Mouse (Mus musculus) hindbrain, embryonic 11.5 days (tissue): ENCODE measurements at regions not wholly inside any gene's neighbourhood (a gene's known extent, or its start where the extent isn't known, plus 50 kb on each side); places are given as distances from the start of the nearest gene placed in this dataset.

Experiments
- ATAC-seq: fragments of 200-750 bp; cut with Nextera tagmentation; 2 replicates; pipeline ENCODE4 v1.8.0; 2017; ENCODE audit warnings: mild to moderate bottlenecking, moderate TSS enrichment, moderate library complexity; ENCODE audit not compliant: low FRiP score
- DNase-seq: peaks from one replicate; pipeline ENCODE4 v3.0.0-alpha.2; 2015; ENCODE audit warnings: low spot score
- H3K27ac ChIP-seq: fragments of 300-500 bp; sonication (generic); 2 replicates; pipeline ENCODE4 v1.5.1; 2014; ENCODE audit warnings: mild to moderate bottlenecking, low read depth, low read length
- H3K27me3 ChIP-seq: fragments of 300-500 bp; sonication (generic); 2 replicates; pipeline ENCODE4 v1.6.1; 2014; ENCODE audit warnings: mild to moderate bottlenecking, low read length, moderate library complexity, mixed read lengths; ENCODE audit not compliant: control insufficient read depth, insufficient read depth
- H3K36me3 ChIP-seq: fragments of 300-500 bp; sonication (generic); 2 replicates; pipeline ENCODE4 v1.6.1; 2014; ENCODE audit warnings: mild to moderate bottlenecking, low read length, moderate library complexity, mixed read lengths; ENCODE audit not compliant: control insufficient read depth, insufficient read depth
- H3K4me1 ChIP-seq: fragments of 300-500 bp; sonication (generic); replicated peaks from 2 replicates; pipeline ENCODE4 v1.6.1; 2014; ENCODE audit warnings: low read length, mixed read lengths; ENCODE audit not compliant: control insufficient read depth, insufficient read depth
- H3K4me2 ChIP-seq: fragments of 300-500 bp; sonication (generic); replicated peaks from 2 replicates; pipeline ENCODE4 v1.6.1; 2014; ENCODE audit warnings: mild to moderate bottlenecking, low read depth, low read length
- H3K4me3 ChIP-seq: fragments of 300-500 bp; sonication (generic); 2 replicates; pipeline ENCODE4 v1.5.1; 2014; ENCODE audit warnings: low read depth, low read length
- H3K9ac ChIP-seq: fragments of 300-500 bp; sonication (generic); 2 replicates; pipeline ENCODE4 v1.6.1; 2014; ENCODE audit warnings: low read depth, low read length
- H3K9me3 ChIP-seq: fragments of 300-500 bp; sonication (generic); 2 replicates; pipeline ENCODE4 v1.6.1; 2016; ENCODE audit warnings: low read length; ENCODE audit not compliant: control insufficient read depth
- WGBS: fragments of 180-500 bp; shearing (Covaris S2); extraction: QIAGEN DNeasy Blood & Tissue Kit; methylation state at CpG from one replicate; pipeline ENCODE4 v1.1.7; 2014; 5-methylcytosine and 5-hydroxymethylcytosine counted together

DNA sequence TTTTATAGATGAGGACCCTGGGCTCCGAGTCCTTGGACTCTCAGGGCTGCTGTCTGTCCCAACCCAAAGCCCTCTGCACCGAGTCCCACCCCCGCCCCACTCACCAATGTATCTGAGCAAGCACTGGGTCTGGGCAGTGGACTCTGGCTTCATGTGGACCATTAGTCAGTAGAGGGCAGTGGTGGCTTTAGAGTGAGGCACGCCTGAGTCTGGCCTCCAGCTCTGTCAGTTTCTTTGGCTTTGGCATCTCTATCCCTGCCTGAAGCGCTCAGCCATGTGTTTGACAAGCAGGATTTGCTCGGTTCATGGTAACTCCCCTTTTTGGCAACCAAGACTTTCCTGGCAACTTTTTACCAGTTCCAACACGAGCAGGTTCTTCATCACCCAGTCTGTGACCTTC lies 90.1 kb upstream of the Thy1 start:
- Histone ChIP-seq H3K4me2 (no peak overlapping the region), H3K9me3 (no peaks in the 10 kb centered on the region), H3K36me3 (no peaks in the 10 kb centered on the region), H3K4me3 (no peak overlapping the region), H3K27me3 (no peaks in the 10 kb centered on the region), H3K27ac (no peak overlapping the region), H3K9ac (no peak overlapping the region), H3K4me1 (no peaks in the 10 kb centered on the region)
- DNase-seq (peak; percentile 49), ATAC-seq (no peak)
- 49% methylated on average over 7 of the region's 7 CpGs for WGBS

DNA sequence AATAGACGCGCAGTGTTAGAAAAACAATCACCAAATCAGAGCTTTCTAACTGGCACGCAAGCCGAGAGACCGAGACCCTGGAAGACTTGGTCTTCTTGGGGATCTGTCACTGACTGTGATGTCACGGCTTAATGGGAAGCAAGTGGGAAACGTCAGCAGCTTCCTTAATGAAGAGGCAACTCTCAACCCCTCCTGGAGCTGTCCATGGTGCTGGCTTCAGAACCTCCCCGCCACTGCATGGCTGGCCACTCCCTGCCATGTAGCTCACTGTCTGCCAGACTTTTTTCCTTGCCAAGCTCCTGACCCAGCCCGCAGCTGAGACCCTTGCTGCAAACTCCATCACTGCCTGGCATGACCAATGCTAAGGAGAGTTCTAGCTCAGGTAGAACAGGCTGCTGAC lies 83.6 kb upstream of the Thy1 start:
- Histone ChIP-seq H3K27ac (no peak overlapping the region), H3K9me3 (no peaks in the 10 kb centered on the region), H3K9ac (no peak overlapping the region), H3K36me3 (no peaks in the 10 kb centered on the region), H3K4me1 (no peaks in the 10 kb centered on the region), H3K27me3 (no peaks in the 10 kb centered on the region), H3K4me3 (no peak overlapping the region), H3K4me2 (no peak overlapping the region)
- DNase-seq = peak; percentile 82
- WGBS = 31% methylated on average over 9 of the region's 9 CpGs
- ATAC-seq = no peak

DNA sequence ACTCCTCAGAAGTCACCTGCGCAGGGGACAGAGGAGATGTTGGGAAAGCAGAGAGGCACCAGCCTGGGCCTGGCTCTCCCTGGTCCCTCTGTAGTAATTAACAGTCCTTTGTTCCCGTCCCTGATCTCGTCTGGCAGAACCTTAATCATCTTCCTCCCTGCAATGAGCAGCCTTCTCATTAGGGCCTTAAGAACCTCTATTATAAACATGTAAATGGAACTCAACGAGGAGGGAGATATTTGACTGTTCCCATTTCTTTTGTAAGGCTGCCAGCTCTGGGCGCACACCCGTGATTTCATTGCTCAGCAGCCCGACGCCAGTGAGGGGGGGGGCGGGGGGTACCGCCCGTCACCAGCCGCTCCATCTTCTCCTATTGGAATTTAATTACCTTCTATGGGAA lies 81.8 kb upstream of the Thy1 start:
- no peaks in the 10 kb centered on the region for H3K27me3 ChIP-seq
- no peak overlapping the region for H3K27ac ChIP-seq
- ATAC-seq = no peak
- no peaks in the 10 kb centered on the region for H3K36me3 ChIP-seq
- H3K9ac ChIP-seq = no peak overlapping the region
- H3K4me2 ChIP-seq = no peak overlapping the region
- no peak for DNase-seq
- no peaks in the 10 kb centered on the region for H3K4me1 ChIP-seq
- 64% methylated on average over 12 of the region's 12 CpGs for WGBS
- H3K4me3 ChIP-seq = no peak overlapping the region
- no peaks in the 10 kb centered on the region for H3K9me3 ChIP-seq

DNA sequence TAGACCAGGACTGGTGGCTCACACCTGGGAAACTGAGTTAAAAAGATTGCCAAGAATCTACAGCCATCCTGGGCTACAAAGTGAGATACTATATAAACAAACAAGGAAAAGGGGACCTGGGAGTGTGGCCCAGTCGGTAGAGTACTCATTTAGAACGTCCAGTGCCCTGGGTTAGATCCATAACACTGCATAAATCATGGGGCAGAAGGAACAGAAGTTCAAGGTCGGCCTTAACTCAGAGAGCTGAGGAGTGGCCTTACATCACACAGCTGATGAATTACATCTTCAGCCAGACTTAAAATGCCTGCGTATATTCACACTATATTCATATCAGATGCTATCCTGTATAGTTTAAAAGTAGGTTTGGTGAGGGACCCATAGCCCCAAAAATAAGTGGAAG lies 78.0 kb upstream of the Thy1 start:
- Histone ChIP-seq H3K9me3 (no peaks in the 10 kb centered on the region), H3K9ac (no peak overlapping the region), H3K4me1 (peaks cover 5% of the 10 kb centered on the region), H3K27ac (no peak overlapping the region), H3K4me3 (no peak overlapping the region), H3K27me3 (no peaks in the 10 kb centered on the region), H3K36me3 (no peaks in the 10 kb centered on the region), H3K4me2 (no peak overlapping the region)
- DNase-seq = no peak
- WGBS = 78% methylated on average over 4 of the region's 4 CpGs
- ATAC-seq = no peak

DNA sequence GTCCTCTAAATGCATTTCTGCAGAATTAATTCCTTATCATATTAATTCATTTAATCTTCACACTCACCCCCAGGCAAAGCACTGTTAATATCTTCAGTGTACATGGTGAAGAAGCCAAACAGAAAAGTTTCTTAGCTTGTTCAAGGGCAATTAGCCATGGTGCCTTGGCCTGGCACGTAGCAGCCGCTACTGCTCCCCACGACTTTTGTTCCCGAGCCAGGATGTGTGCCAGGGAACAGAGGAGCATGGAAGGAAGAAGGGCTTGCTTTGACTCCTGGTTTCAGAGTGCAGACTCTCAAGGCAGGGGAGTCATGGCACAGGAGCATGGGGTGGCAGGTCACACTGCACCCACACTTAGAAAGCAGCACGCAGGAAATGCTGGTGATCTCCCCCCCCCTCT lies 77.4 kb upstream of the Thy1 start:
- 88% methylated on average over 5 of the region's 5 CpGs for WGBS
- ATAC-seq = no peak

DNA sequence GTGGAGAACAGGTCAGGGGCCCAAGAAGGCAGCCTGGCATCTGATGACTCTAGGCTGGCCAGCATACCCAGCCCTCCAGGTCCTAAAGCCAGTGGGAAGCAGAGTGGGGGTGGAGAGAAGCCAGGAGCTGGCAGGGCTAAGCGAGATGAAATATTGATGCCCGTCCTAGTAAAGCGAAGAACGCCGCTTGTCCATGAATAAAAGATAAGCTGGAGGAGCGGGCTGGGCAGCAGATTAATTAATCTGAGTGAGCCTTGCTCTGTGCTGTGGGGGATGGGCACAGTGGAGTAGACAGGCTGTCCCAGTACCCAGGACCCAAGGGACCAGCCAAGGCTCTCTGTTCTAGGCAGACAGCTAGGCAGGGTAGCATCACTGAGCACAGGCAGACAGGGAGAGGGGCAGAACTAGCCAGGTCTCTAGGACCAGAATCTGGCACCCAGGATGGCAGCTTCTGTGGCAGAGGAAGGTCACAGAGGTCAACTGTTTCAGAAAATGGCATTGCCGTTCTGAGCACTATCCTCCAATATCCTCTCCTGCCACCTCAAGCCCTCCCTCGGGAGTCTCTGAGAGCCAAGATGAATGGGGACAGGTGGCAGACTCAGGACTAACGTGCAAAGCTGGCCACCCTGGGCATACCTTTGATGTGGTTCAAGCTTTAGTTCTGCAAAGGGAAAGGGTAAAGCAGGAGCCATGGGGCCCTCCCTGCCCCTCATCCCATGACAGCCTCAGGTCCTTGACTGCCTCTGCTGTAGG lies 73.0 kb upstream of the Thy1 start:
- no peak overlapping the region for H3K4me3 ChIP-seq
- no peaks in the 10 kb centered on the region for H3K36me3 ChIP-seq
- H3K4me2 ChIP-seq = peak overlapping the region; percentile 16; the same call in 1 of the 2 replicates
- peak overlapping the region; percentile 74 for H3K27ac ChIP-seq
- peak; percentile 78 for DNase-seq
- peaks cover 4% of the 10 kb centered on the region; the same call in 1 of the 2 replicates for H3K27me3 ChIP-seq
- H3K9me3 ChIP-seq = no peaks in the 10 kb centered on the region
- H3K4me1 ChIP-seq = peaks cover 12% of the 10 kb centered on the region
- no peak overlapping the region for H3K9ac ChIP-seq
- WGBS = 50% methylated on average over 9 of the region's 9 CpGs
- ATAC-seq = peak; percentile 89

More for the DNA sequence above, 77.4 kb upstream of the Thy1 start:
- no peak overlapping the region for H3K4me3 ChIP-seq
- no peaks in the 10 kb centered on the region for H3K27me3 ChIP-seq
- no peak overlapping the region for H3K4me2 ChIP-seq
- H3K27ac ChIP-seq = no peak overlapping the region
- H3K36me3 ChIP-seq = no peaks in the 10 kb centered on the region
- DNase-seq = no peak
- no peak overlapping the region for H3K9ac ChIP-seq
- peaks cover 11% of the 10 kb centered on the region for H3K4me1 ChIP-seq
- no peaks in the 10 kb centered on the region for H3K9me3 ChIP-seq

DNA sequence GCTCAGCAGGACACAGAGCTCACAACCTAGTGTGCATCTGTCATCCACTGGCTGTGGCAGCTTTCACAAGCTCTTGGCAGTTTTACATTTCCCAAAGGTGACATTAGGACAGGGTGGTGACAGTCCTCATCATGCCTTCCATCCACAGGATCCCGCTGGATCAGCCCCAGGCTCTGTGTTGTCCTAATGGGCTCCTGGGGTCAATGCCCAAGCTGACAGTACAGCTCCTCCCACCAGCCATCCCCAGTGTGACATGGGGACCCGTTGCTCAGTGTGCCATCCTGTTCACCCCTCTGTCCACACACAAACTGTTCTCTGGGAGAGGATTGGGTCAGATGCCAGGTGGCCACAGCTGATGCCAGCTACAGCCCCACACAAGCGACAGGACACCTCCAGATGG lies 72.3 kb upstream of the Thy1 start:
- peaks cover 12% of the 10 kb centered on the region for H3K4me1 ChIP-seq
- no peak; the same call in none of the 2 replicates for ATAC-seq
- H3K4me2 ChIP-seq = no peak overlapping the region
- peak; percentile 22 for DNase-seq
- H3K4me3 ChIP-seq = no peak overlapping the region
- peak overlapping the region; percentile 74 for H3K27ac ChIP-seq
- peaks cover 4% of the 10 kb centered on the region; the same call in 1 of the 2 replicates for H3K27me3 ChIP-seq
- no peaks in the 10 kb centered on the region for H3K36me3 ChIP-seq
- no peak overlapping the region for H3K9ac ChIP-seq
- no peaks in the 10 kb centered on the region for H3K9me3 ChIP-seq
- 48% methylated on average over 3 of the region's 3 CpGs for WGBS

DNA sequence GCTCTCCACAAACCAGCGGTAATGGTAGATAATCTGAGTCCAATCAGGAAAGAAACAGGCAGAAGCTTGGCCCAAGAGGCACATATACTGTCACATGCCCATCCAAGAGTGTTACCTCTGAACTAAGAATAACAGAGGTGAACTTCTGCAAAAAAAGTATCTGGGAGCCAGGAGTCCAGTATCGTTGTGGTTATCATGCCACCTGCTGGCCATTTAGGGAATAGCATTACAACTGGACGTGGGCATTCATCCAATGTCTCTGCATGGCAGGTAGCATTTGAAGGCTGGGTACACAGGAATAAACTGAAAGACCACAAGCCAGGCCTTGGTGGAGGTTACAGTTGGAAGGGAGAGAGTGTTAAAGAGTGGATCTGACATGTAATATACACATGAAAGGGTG lies 70.9 kb upstream of the Thy1 start:
- H3K4me1 ChIP-seq = peaks cover 12% of the 10 kb centered on the region

DNA sequence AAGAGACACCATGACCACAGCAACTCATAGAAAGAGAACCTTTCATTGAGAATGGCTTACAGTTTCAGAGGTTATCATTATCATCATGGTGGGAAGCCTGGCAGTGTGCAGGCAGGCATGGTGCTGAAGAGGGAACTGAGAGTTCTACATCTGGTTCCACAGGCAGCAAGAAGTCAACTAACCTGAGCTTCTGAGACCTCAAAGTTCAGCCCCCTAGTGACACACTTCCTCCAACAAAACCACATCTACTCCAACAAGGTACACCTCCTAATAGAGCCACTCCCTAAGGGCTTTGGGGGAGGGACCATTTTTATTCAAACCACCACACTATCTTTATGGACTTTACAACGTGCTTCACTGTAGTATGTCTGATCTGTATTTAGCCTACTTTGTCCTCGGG lies 67.8 kb upstream of the Thy1 start:
- Histone ChIP-seq H3K4me1 (peaks cover 6% of the 10 kb centered on the region), H3K27ac (no peak overlapping the region), H3K27me3 (peaks cover 4% of the 10 kb centered on the region; the same call in 1 of the 2 replicates), H3K9me3 (no peaks in the 10 kb centered on the region), H3K4me2 (no peak overlapping the region), H3K36me3 (no peaks in the 10 kb centered on the region), H3K9ac (no peak overlapping the region), H3K4me3 (no peak overlapping the region)
- 66% methylated on average over 2 of the region's 2 CpGs for WGBS
- no peak for ATAC-seq
- DNase-seq = no peak

More for the DNA sequence above, 70.9 kb upstream of the Thy1 start:
- ATAC-seq (no peak), DNase-seq (peak; percentile 86)
- peaks cover 4% of the 10 kb centered on the region; the same call in 1 of the 2 replicates for H3K27me3 ChIP-seq
- H3K27ac ChIP-seq = no peak overlapping the region
- H3K9ac ChIP-seq = no peak overlapping the region
- no peak overlapping the region for H3K4me3 ChIP-seq
- H3K36me3 ChIP-seq = no peaks in the 10 kb centered on the region
- WGBS = 21% methylated on average over 3 of the region's 3 CpGs
- no peak overlapping the region for H3K4me2 ChIP-seq
- no peaks in the 10 kb centered on the region for H3K9me3 ChIP-seq
